Mouse (Mus musculus): Measurements from ENCODE around the gene Plac1. TPM values are rescaled to one million over a fixed set of nuclear protein-coding genes. Genes with fewer than 3 reads are reported as not detected.

Plac1 gene
- polyA plus RNA-seq, 1 experiment from 2014 or later, result 10.2 TPM

GRCm38 (mm10) chrX:53179801-53180200, 60.1 kb downstream of the Plac1 start:
- Histone ChIP-seq H3K4me3 (no peak overlapping the region), H3K27ac (no peak overlapping the region), H3K36me3 (no peaks in the 10 kb centered on the region), H3K27me3 (ENCODE audit: low read depth, poor library complexity, severe bottlenecking) (peaks cover 11% of the 10 kb centered on the region; the same call in 1 of the 2 replicates), H3K4me1 (no peaks in the 10 kb centered on the region), H3K9me3 (replicated peaks) (no peaks in the 10 kb centered on the region)
- no peak for DNase-seq (ENCODE audit: low spot score)
- WGBS, result 92% methylated on average over 3 of the region's 3 CpGs

DNA sequence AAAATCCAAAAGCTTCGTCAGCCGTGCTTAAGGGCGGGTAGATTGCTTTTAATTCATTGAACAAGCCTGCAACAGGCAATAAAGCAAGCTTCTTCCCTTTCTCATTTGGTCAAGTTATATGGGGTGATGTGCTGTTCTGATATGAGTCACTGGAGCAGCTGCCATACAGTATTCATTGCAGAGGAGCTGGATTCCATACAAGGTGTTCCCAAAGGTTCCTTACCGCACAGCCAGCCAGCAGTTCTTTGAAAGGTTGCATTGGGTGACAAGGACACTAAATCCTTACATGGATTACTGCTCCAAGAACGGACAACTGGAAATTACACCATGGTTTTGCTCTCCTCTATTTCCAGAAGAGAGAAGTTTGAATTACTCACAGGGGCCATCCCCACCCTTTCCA, 63.6 kb downstream of the Plac1 start:
- Histone ChIP-seq H3K36me3 (no peaks in the 10 kb centered on the region), H3K4me1 (no peaks in the 10 kb centered on the region), H3K4me3 (no peak overlapping the region), H3K27ac (no peak overlapping the region), H3K27me3 (ENCODE audit: low read depth, poor library complexity, severe bottlenecking) (peaks cover 11% of the 10 kb centered on the region; the same call in 1 of the 2 replicates), H3K9me3 (replicated peaks) (no peaks in the 10 kb centered on the region)
- WGBS, result 95% methylated on average over 5 of the region's 5 CpGs
- DNase-seq (ENCODE audit: low spot score), result no peak

- peaks cover 25% of the 10 kb centered on the region; the same call in 1 of the 2 replicates for H3K27me3 ChIP-seq (ENCODE audit: low read depth, poor library complexity, severe bottlenecking)
- H3K4me1 ChIP-seq, result peaks cover 16% of the 10 kb centered on the region
- WGBS, result 84% methylated on average over 2 of the region's 2 CpGs
- no peak overlapping the region for H3K4me3 ChIP-seq
- H3K27ac ChIP-seq, result no peak overlapping the region
- DNase-seq (ENCODE audit: low spot score), result no peak
- H3K9me3 ChIP-seq (replicated peaks), result no peaks in the 10 kb centered on the region
- H3K36me3 ChIP-seq, result no peaks in the 10 kb centered on the region
Observed at GRCm38 (mm10) chrX:53168623-53169022, 71.3 kb downstream of the Plac1 start.

DNA sequence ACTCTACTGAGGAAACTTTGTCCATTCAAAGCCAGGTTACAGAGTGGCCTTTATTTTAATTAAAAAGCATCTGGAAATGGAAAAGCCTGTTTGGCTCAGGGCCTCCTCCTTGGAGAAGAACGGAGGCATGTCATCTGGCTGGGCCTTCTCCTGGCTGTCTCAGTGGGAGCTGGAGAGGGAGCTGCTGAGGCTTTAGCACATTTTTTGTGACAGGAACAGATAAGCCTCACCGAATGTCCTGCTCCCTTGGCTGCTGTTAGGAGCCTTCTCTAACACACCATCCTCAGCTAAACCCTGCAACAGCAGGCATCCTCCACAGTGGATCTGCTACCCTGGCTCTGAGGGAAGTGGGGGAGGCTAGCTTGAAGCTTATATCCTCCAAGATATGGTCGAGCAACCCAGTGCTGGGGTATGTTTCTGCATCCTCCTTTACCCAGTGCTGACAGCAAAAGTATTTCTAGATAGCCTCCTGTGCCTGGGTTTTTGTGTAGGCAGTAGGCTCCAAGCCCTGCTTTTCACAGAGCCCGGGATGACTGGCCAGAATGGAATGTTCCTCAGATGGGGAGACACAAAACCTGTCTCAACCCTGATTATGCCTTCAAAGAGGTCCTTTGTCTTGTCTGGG, 72.9 kb downstream of the Plac1 start:
- Histone ChIP-seq H3K9me3 (replicated peaks) (no peaks in the 10 kb centered on the region), H3K36me3 (no peaks in the 10 kb centered on the region), H3K27ac (peak overlapping the region; percentile 76), H3K4me1 (peaks cover 21% of the 10 kb centered on the region), H3K27me3 (ENCODE audit: low read depth, poor library complexity, severe bottlenecking) (peaks cover 36% of the 10 kb centered on the region; the same call in 1 of the 2 replicates), H3K4me3 (no peak overlapping the region)
- 55% methylated on average over 4 of the region's 4 CpGs for WGBS
- DNase-seq (ENCODE audit: low spot score), result no peak

DNA sequence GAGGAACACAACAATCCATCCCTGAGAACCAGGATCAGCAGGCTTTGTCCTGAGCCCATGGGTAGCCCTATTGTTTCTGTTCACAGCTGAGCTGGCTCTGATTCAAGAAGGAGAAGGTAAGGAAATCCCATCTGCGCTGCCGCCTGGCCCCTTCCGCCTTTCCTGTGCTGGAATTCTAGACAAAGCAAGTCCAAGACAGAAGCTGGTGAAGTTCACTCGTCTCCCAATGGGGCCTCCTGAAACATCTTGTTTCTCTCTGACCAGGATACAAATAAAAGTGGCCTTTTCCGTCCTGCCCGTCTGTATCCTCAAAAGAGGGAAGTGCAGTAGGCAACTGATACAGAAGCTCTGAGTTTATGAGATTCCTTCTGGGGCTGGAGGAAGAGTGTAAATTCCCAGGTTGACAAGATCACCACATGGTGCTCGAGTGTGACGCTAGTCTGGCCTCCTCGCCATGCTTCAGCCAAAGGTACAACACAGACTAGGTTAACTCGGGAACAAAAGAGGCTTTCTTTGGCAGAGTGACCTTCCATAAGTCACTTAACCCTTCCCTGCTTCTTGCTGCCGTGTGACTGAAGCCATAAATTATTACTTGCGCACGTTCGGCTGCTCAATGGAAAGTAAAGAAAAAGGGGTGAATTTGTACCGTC, 73.5 kb downstream of the Plac1 start:
- 50% methylated on average over 15 of the region's 15 CpGs for WGBS
- Histone ChIP-seq H3K27me3 (ENCODE audit: low read depth, poor library complexity, severe bottlenecking) (peaks cover 42% of the 10 kb centered on the region; the same call in 1 of the 2 replicates), H3K27ac (peak overlapping the region; percentile 76), H3K9me3 (replicated peaks) (no peaks in the 10 kb centered on the region), H3K4me3 (no peak overlapping the region), H3K36me3 (no peaks in the 10 kb centered on the region), H3K4me1 (peaks cover 27% of the 10 kb centered on the region)
- peak; percentile 34 for DNase-seq (ENCODE audit: low spot score)

GRCm38 (mm10) chrX:53162589-53162988, 77.3 kb downstream of the Plac1 start:
- no peak overlapping the region for H3K27ac ChIP-seq
- WGBS, result 82% methylated on average over 4 of the region's 4 CpGs

GRCm38 (mm10) chrX:53161583-53161982, 78.3 kb downstream of the Plac1 start:
- no peak overlapping the region for H3K4me3 ChIP-seq
- peaks cover 56% of the 10 kb centered on the region for H3K27me3 ChIP-seq (ENCODE audit: low read depth, poor library complexity, severe bottlenecking)
- peaks cover 33% of the 10 kb centered on the region for H3K4me1 ChIP-seq
- 24% methylated on average over 4 of the region's 4 CpGs for WGBS
- peak overlapping the region; percentile 71 for H3K27ac ChIP-seq
- H3K9me3 ChIP-seq (replicated peaks), result no peaks in the 10 kb centered on the region
- DNase-seq (ENCODE audit: low spot score), result no peak
- no peaks in the 10 kb centered on the region for H3K36me3 ChIP-seq

More at GRCm38 (mm10) chrX:53162589-53162988, 77.3 kb downstream of the Plac1 start:
- Histone ChIP-seq H3K36me3 (no peaks in the 10 kb centered on the region), H3K9me3 (replicated peaks) (no peaks in the 10 kb centered on the region), H3K27me3 (ENCODE audit: low read depth, poor library complexity, severe bottlenecking) (peaks cover 59% of the 10 kb centered on the region), H3K4me1 (peaks cover 43% of the 10 kb centered on the region), H3K4me3 (no peak overlapping the region)
- no peak for DNase-seq (ENCODE audit: low spot score)

- Histone ChIP-seq H3K4me3 (no peak overlapping the region), H3K27ac (peak overlapping the region; percentile 71), H3K27me3 (ENCODE audit: low read depth, poor library complexity, severe bottlenecking) (peaks cover 52% of the 10 kb centered on the region), H3K9me3 (replicated peaks) (no peaks in the 10 kb centered on the region), H3K4me1 (peaks cover 29% of the 10 kb centered on the region), H3K36me3 (no peaks in the 10 kb centered on the region)
- 33% methylated on average over 5 of the region's 5 CpGs for WGBS
- no peak for DNase-seq (ENCODE audit: low spot score)
Observed at GRCm38 (mm10) chrX:53161115-53161514, 78.8 kb downstream of the Plac1 start.

GRCm38 (mm10) chrX:53148039-53148438, 91.9 kb downstream of the Plac1 start:
- Histone ChIP-seq H3K27ac (no peak overlapping the region), H3K36me3 (no peaks in the 10 kb centered on the region), H3K9me3 (replicated peaks) (no peaks in the 10 kb centered on the region), H3K4me1 (0 out of 2 replicates have a peak, but pooled peaks cover 5% of the 10 kb centered on the region), H3K4me3 (no peak overlapping the region), H3K27me3 (ENCODE audit: low read depth, poor library complexity, severe bottlenecking) (peaks cover 64% of the 10 kb centered on the region; the same call in 1 of the 2 replicates)
- WGBS, result 76% methylated on average over 2 of the region's 2 CpGs
- DNase-seq (ENCODE audit: low spot score), result no peak

DNA sequence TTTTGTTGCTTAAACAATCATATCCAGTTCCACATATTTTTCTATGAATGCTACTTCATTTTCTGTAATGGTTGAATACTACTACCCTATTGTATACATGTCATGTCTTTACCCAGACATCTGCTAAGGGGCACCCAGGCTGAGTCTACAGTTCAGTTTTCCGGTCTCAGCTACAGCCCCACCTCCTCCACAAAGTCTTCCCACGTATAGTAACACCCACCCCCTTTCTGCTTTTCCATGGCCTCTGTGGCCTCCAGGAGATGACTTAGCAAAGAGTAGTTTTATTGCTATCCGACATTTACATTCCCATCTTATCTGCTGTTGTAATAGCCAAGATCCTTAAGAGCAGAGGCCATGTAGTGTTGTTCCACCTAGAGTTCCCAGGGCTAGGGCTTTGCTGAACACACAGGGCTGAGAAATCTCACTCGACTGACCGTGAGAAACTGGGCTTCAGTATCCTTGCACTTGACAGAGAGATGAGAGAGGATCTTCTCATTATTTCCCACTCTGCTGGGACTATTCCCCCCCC, 93.5 kb downstream of the Plac1 start:
- H3K9me3 ChIP-seq (replicated peaks), result no peaks in the 10 kb centered on the region
- H3K27ac ChIP-seq, result no peak overlapping the region
- no peaks in the 10 kb centered on the region for H3K36me3 ChIP-seq
- H3K27me3 ChIP-seq (ENCODE audit: low read depth, poor library complexity, severe bottlenecking), result peaks cover 64% of the 10 kb centered on the region; the same call in 1 of the 2 replicates
- H3K4me1 ChIP-seq, result 0 out of 2 replicates have a peak, but pooled peaks cover 5% of the 10 kb centered on the region
- no peak overlapping the region for H3K4me3 ChIP-seq
- WGBS, result 83% methylated on average over 5 of the region's 5 CpGs
- DNase-seq (ENCODE audit: low spot score), result no peak

DNA sequence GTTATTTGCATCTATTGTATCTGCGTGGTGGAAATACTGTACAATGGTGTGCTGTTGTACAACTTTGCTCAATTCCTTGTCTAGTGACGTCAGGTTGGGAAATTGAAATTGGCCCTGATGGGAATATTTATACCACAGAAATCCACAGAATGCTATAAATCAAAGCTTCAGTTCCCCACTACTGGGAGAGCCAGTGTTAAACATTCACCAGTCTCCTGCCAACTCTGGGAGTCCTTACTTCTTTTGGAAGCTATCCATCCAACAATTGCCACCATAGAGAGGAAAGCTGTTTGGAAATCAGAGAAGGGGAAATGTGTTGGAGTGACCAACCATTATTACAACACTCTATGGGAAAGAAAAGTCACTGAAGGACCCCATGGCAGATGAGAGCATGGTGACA, 100.3 kb downstream of the Plac1 start:
- Histone ChIP-seq H3K4me1 (no peaks in the 10 kb centered on the region), H3K4me3 (no peak overlapping the region), H3K36me3 (no peaks in the 10 kb centered on the region), H3K27ac (no peak overlapping the region), H3K9me3 (replicated peaks) (no peaks in the 10 kb centered on the region), H3K27me3 (ENCODE audit: low read depth, poor library complexity, severe bottlenecking) (peaks cover 29% of the 10 kb centered on the region)
- no peak for DNase-seq (ENCODE audit: low spot score)
- WGBS, result 87% methylated on average over 2 of the region's 2 CpGs

DNA sequence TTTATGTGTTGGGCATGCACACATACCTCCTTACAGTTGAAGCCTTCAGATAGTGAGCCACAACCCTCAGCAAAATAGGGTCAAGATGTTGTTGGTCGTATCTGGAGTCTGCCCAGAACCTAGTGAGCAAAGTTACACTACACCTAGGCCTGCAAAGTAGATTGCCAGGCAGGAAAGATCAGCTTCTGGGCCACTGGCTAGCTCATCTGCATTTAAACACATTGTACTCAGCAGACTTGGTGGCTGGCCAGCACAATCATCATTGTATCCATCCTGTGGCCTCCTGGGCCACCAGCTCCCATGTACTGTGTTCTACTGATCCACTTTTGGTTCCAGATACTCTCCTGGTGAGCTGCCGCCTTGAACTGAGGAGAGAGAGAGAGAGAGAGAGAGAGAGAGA, 102.8 kb downstream of the Plac1 start:
- no peak for DNase-seq (ENCODE audit: low spot score)
- WGBS, result 72% methylated on average over 2 of the region's 2 CpGs
- H3K36me3 ChIP-seq, result no peaks in the 10 kb centered on the region

DNA sequence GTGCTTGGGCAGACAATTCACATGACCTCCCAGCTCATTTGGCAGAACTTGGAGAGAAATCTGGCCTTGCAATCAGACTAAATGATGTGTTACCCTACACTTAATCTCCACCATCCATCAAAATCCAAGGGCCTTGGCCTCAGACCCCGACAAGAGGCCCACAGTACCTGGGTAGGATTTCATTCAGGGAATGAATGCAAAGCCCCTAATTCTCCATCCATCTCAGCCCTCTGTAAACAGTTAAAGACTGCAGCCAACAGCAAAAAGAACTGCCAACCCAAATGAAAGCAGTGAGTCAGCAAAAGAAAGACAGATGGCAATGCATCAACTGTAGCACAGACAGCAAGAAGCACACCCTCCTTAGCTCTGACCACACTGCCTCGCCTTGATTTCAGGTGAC, 110.4 kb downstream of the Plac1 start:
- Histone ChIP-seq H3K4me1 (peaks cover 27% of the 10 kb centered on the region), H3K9me3 (replicated peaks) (no peaks in the 10 kb centered on the region), H3K27me3 (ENCODE audit: low read depth, poor library complexity, severe bottlenecking) (peaks cover 55% of the 10 kb centered on the region), H3K4me3 (no peak overlapping the region), H3K27ac (no peak overlapping the region; the same call in 1 of the 2 replicates), H3K36me3 (no peaks in the 10 kb centered on the region)
- 39% methylated on average over 2 of the region's 2 CpGs for WGBS
- no peak for DNase-seq (ENCODE audit: low spot score)

More for the DNA sequence above, 102.8 kb downstream of the Plac1 start:
- H3K9me3 ChIP-seq (replicated peaks), result no peaks in the 10 kb centered on the region
- H3K4me1 ChIP-seq, result no peaks in the 10 kb centered on the region
- H3K27ac ChIP-seq, result no peak overlapping the region
- no peak overlapping the region for H3K4me3 ChIP-seq
- peaks cover 34% of the 10 kb centered on the region; the same call in 1 of the 2 replicates for H3K27me3 ChIP-seq (ENCODE audit: low read depth, poor library complexity, severe bottlenecking)
